Mouse (Mus musculus): ENCODE measurements around the gene Uevld.

- no peak for TF ChIP-seq POLR2A (IDR thresholded peaks at IDR 0.05; ENCODE audit: low read depth, low read length)
- TF ChIP-seq CTCF (conservative IDR thresholded peaks at IDR 0.05; ENCODE audit: insufficient read depth, insufficient read length, low read depth, low read length) = no peak
Observed at GRCm38 (mm10) chr7:46911250-46911649, 47.1 kb downstream of the Uevld start.
